Mouse (Mus musculus): ENCODE results near the gene Plscr2.

DNA sequence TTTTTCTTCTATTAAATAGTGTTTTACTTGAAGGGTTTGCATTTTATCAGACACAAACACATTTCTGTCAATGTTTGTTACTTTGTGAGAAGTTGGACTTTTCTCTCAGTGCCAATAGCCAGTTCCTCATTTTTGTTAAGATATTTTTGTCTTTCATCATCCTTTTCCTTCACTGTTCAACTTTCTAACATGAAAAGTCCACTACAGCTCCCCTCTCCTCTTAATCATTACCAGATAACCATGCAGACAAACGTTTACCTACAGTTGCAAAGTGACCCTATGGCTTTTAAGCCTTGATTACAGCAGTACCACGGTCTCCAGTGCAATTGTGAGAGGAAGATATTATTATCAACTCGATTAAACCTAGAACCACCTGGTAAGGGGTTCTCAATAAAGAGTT, 25.8 kb downstream of the Plscr2 start:
- TF ChIP-seq CTCF (IDR thresholded peaks at IDR 0.05; ENCODE audit: low read depth) (no peak), EP300 (IDR thresholded peaks at IDR 0.05; ENCODE audit: low read depth) (no peak)
